33 mouse cellular contexts compared by ENCODE assay signal in genomic region chr2:154005734-154006133, GRCm38 (mm10). TPM values are rescaled to one million over a fixed set of nuclear protein-coding genes. Genes with fewer than 3 reads are reported as not detected.
"Had no signal": no experiment of that assay in that cellular context is flagged by ENCODE, and none has a peak within 500 bp of the region (broad histone marks: within the 10 kb centered on the region; RNA-seq: fewer than 3 reads in every experiment).

No protein-coding gene starts in this region.

- H3K4me3 ChIP-seq: limb, embryonic 10.5 days; limb, embryonic 12.5 days; limb, embryonic 13.5 days; limb, embryonic 15.5 days; liver, embryonic 12.5 days; liver, embryonic 13.5 days; liver, embryonic 15.5 days; lung, embryonic 15.5 days; megakaryocyte, embryonic 14.5 days; midbrain, embryonic 10.5 days; midbrain, embryonic 12.5 days; midbrain, embryonic 13.5 days; midbrain, embryonic 15.5 days; myocyte had no signal

- H3K27ac ChIP-seq: limb, embryonic 10.5 days; limb, embryonic 12.5 days; limb, embryonic 13.5 days; limb, embryonic 15.5 days; liver, embryonic 12.5 days; liver, embryonic 13.5 days; liver, embryonic 14.5 days; liver, embryonic 15.5 days; lung, embryonic 15.5 days; macrophage; midbrain, embryonic 10.5 days; midbrain, embryonic 12.5 days; midbrain, embryonic 13.5 days; midbrain, embryonic 15.5 days had no signal

- H3K4me2 ChIP-seq: limb, embryonic 12.5 days; limb, embryonic 13.5 days; limb, embryonic 15.5 days; liver, embryonic 11.5 days; liver, embryonic 12.5 days; liver, embryonic 13.5 days; liver, embryonic 15.5 days; lung, embryonic 14.5 days; lung, embryonic 15.5 days; midbrain, embryonic 11.5 days; midbrain, embryonic 12.5 days; midbrain, embryonic 13.5 days; midbrain, embryonic 15.5 days had no signal

- DNase-seq: liver; liver, embryonic 13.5 days; lung, adult 2 months; lung, postnatal 4 days had no signal

- H3K9me3 ChIP-seq: limb, embryonic 10.5 days; limb, embryonic 12.5 days; limb, embryonic 13.5 days; limb, embryonic 15.5 days; liver, embryonic 12.5 days; liver, embryonic 13.5 days; liver, embryonic 15.5 days; lung, embryonic 15.5 days; megakaryocyte, embryonic 14.5 days; midbrain, embryonic 10.5 days; midbrain, embryonic 12.5 days; midbrain, embryonic 13.5 days; midbrain, embryonic 15.5 days had no signal

- H3K27me3 ChIP-seq: limb, embryonic 12.5 days; limb, embryonic 13.5 days; limb, embryonic 15.5 days; liver, embryonic 12.5 days; liver, embryonic 13.5 days; liver, embryonic 15.5 days; lung, embryonic 15.5 days; midbrain, embryonic 12.5 days; midbrain, embryonic 13.5 days; midbrain, embryonic 15.5 days had no signal

- H3K36me3 ChIP-seq: limb, embryonic 10.5 days; limb, embryonic 12.5 days; limb, embryonic 13.5 days; limb, embryonic 15.5 days; liver, embryonic 12.5 days; liver, embryonic 13.5 days; liver, embryonic 15.5 days; lung, embryonic 15.5 days; midbrain, embryonic 10.5 days; midbrain, embryonic 12.5 days; midbrain, embryonic 13.5 days; midbrain, embryonic 15.5 days had no signal

- H3K4me1 ChIP-seq: limb, embryonic 10.5 days; limb, embryonic 12.5 days; limb, embryonic 13.5 days; limb, embryonic 15.5 days; liver, embryonic 12.5 days; liver, embryonic 13.5 days; liver, embryonic 15.5 days; lung, embryonic 15.5 days; megakaryocyte, embryonic 14.5 days; midbrain, embryonic 13.5 days; midbrain, embryonic 15.5 days had no signal

- ATAC-seq: liver, embryonic 12.5 days; lung, postnatal 0 days; midbrain, embryonic 13.5 days; midbrain, embryonic 15.5 days; midbrain, embryonic 16.5 days had no signal

- H3K9ac ChIP-seq: limb, embryonic 12.5 days; limb, embryonic 13.5 days; limb, embryonic 15.5 days; liver, embryonic 12.5 days; liver, embryonic 13.5 days; liver, embryonic 14.5 days; liver, embryonic 15.5 days; liver, postnatal 0 days; lung, embryonic 14.5 days; lung, embryonic 15.5 days; midbrain, embryonic 12.5 days; midbrain, embryonic 13.5 days; midbrain, embryonic 15.5 days had no signal

RNA-seq across cellular contexts. Expression of gene Bpifa2, which starts 2.3 kb away (rescaled TPM):
- polyA plus RNA-seq: limb, embryonic 10.5 days; limb, embryonic 11.5 days; limb, embryonic 12.5 days; limb, embryonic 13.5 days; limb, embryonic 14.5 days; liver, adult 2 months; liver, embryonic 11.5 days; liver, embryonic 12.5 days; liver, embryonic 13.5 days; liver, embryonic 14.5 days; liver, embryonic 15.5 days; liver, embryonic 16.5 days; liver, postnatal 0 days; lung, adult 2 months; lung, embryonic 14.5 days; lung, embryonic 15.5 days; lung, embryonic 16.5 days; lung, postnatal 0 days; macrophage; midbrain, embryonic 10.5 days; midbrain, embryonic 11.5 days; midbrain, embryonic 12.5 days; midbrain, embryonic 13.5 days; midbrain, embryonic 14.5 days; midbrain, embryonic 15.5 days; midbrain, embryonic 16.5 days; midbrain, postnatal 0 days; myocyte; neural tube, embryonic 11.5 days had no signal

RNA-seq across cellular contexts. Expression of gene Bpifa6, which starts 31.0 kb away (rescaled TPM):
- polyA plus RNA-seq: limb, embryonic 10.5 days; limb, embryonic 11.5 days; limb, embryonic 12.5 days; limb, embryonic 13.5 days; limb, embryonic 14.5 days; limb, embryonic 15.5 days; liver, adult 2 months; liver, embryonic 11.5 days; liver, embryonic 12.5 days; liver, embryonic 13.5 days; liver, embryonic 14.5 days; liver, embryonic 15.5 days; liver, embryonic 16.5 days; liver, postnatal 0 days; lung, adult 2 months; lung, embryonic 14.5 days; lung, embryonic 15.5 days; lung, embryonic 16.5 days; lung, postnatal 0 days; macrophage; midbrain, embryonic 10.5 days; midbrain, embryonic 11.5 days; midbrain, embryonic 12.5 days; midbrain, embryonic 13.5 days; midbrain, embryonic 14.5 days; midbrain, embryonic 15.5 days; midbrain, embryonic 16.5 days; midbrain, postnatal 0 days; myocyte; neural tube, embryonic 11.5 days had no signal
